Mouse (Mus musculus) midbrain, embryonic 16.5 days (tissue): Measurements from ENCODE around the gene Ammecr1. TPM values are rescaled to one million over a fixed set of nuclear protein-coding genes. Genes with fewer than 3 reads are reported as not detected.

Experiments used
- ATAC-seq: fragments of 200-750 bp; cut with Nextera tagmentation; 2 replicates; pipeline ENCODE4 v1.8.0; 2017; ENCODE audit warnings: moderate TSS enrichment
- H3K27ac ChIP-seq: fragments of 300-500 bp; sonication (generic); 2 replicates; pipeline ENCODE4 v1.5.1; 2014; ENCODE audit warnings: mild to moderate bottlenecking, low read length, mixed read lengths
- H3K27me3 ChIP-seq: fragments of 300-500 bp; sonication (generic); 2 replicates; pipeline ENCODE4 v1.6.1; 2014; ENCODE audit warnings: low read depth, low read length, mixed read lengths; ENCODE audit not compliant: control insufficient read depth, insufficient read depth
- H3K36me3 ChIP-seq: fragments of 300-500 bp; sonication (generic); 2 replicates; pipeline ENCODE4 v1.6.1; 2014; ENCODE audit warnings: mild to moderate bottlenecking, low read length, moderate library complexity, mixed read lengths; ENCODE audit not compliant: control insufficient read depth, insufficient read depth
- H3K4me1 ChIP-seq: fragments of 300-500 bp; sonication (generic); 2 replicates; pipeline ENCODE4 v1.6.1; 2014; ENCODE audit warnings: mild to moderate bottlenecking, low read length, mixed read lengths; ENCODE audit not compliant: control insufficient read depth, insufficient read depth
- H3K4me2 ChIP-seq: fragments of 300-500 bp; sonication (generic); 2 replicates; pipeline ENCODE4 v1.6.1; 2014; ENCODE audit warnings: mild to moderate bottlenecking, low read length, mixed read lengths
- H3K4me3 ChIP-seq: fragments of 300-500 bp; sonication (generic); 2 replicates; pipeline ENCODE4 v1.5.1; 2014; ENCODE audit warnings: low read depth, mild to moderate bottlenecking, low read length, moderate library complexity, mixed read lengths
- H3K9ac ChIP-seq: fragments of 300-500 bp; sonication (generic); 2 replicates; pipeline ENCODE4 v1.6.1; 2014; ENCODE audit warnings: low read depth, low read length, mixed read lengths
- H3K9me3 ChIP-seq: fragments of 300-500 bp; sonication (generic); replicated peaks from 2 replicates; pipeline ENCODE4 v1.6.1; 2014; ENCODE audit warnings: mild to moderate bottlenecking, low read length, mixed read lengths; ENCODE audit not compliant: control insufficient read depth, poor library complexity, severe bottlenecking
- WGBS: fragments of 180-500 bp; shearing (Covaris S2); extraction: QIAGEN DNeasy Blood & Tissue Kit; methylation state at CpG from one replicate; pipeline ENCODE4 v1.1.7; 2014; 5-methylcytosine and 5-hydroxymethylcytosine counted together
- polyA plus RNA-seq: library from polyadenylated mRNA; unstranded; fragments of >200 nt; fragmentation: Nextera tagmentation; extraction: Ambion mirVana; gene quantifications from 2 replicates; pipeline ENCODE4 v1.2.1, GENCODE M21; 2015

The Ammecr1 gene
- polyA plus RNA-seq, 1 experiment from 2014 or later = 2.8 TPM

DNA sequence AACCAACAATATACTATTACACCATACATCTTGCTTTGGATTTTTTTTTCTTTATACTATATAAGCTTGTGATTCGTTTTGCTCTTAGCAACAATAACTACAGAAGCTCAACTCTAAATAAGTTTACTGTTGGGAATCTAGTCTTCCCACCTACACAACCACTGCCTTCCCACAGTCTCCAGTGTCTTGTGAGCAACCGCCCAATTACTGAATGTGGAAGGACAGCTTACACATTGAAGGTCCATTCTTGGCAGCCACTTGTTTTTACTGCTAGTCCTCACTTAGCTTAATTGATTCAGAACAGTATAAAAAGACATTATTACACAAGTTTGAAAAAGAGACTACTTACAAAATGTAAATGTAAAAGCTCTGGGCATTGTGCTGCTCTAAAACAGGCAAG is 6.1 kb downstream of the Ammecr1 start:
- 63% methylated on average over 2 of the region's 2 CpGs for WGBS
- no peaks in the 10 kb centered on the region for H3K36me3 ChIP-seq
- no peak overlapping the region for H3K4me3 ChIP-seq
- no peaks in the 10 kb centered on the region for H3K4me1 ChIP-seq
- no peak overlapping the region for H3K9ac ChIP-seq
- no peak for ATAC-seq
- no peak overlapping the region for H3K27ac ChIP-seq
- no peak overlapping the region for H3K4me2 ChIP-seq
- H3K27me3 ChIP-seq = peaks cover 5% of the 10 kb centered on the region
- H3K9me3 ChIP-seq = no peaks in the 10 kb centered on the region

- no peaks in the 10 kb centered on the region for H3K4me1 ChIP-seq
- no peak overlapping the region for H3K27ac ChIP-seq
- H3K4me3 ChIP-seq = no peak overlapping the region
- H3K36me3 ChIP-seq = no peaks in the 10 kb centered on the region
- ATAC-seq = no peak
- no peak overlapping the region for H3K9ac ChIP-seq
- H3K27me3 ChIP-seq = peaks cover 5% of the 10 kb centered on the region
- no peak overlapping the region for H3K4me2 ChIP-seq
- WGBS = 79% methylated on average over 4 of the region's 4 CpGs
- no peaks in the 10 kb centered on the region for H3K9me3 ChIP-seq
Measured at GRCm38 (mm10) chrX:142959674-142960307, 6.7 kb downstream of the Ammecr1 start.

DNA sequence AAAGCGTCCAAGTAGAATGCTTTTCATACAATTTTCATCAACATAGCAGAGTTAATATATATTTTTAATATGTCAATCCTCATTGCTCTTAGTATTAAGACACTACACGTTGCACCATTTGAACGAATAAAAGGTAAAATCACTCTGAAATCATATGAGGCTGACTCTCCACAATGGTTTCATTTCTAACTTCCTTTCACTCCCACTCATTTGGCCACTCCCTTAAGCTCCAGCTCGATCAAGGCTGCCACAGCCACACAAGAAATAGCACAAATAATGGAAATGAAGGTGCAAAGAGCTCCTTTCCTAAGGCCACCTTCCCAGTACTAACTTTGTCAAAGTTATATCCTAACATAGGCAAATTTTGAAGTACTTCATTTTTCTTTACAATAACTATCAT is 38.1 kb downstream of the Ammecr1 start:
- H3K4me2 ChIP-seq = no peak overlapping the region
- no peak for ATAC-seq

GRCm38 (mm10) chrX:142917394-142917793 is 49.1 kb downstream of the Ammecr1 start:
- no peak overlapping the region for H3K9ac ChIP-seq
- H3K4me2 ChIP-seq = no peak overlapping the region
- no peaks in the 10 kb centered on the region for H3K9me3 ChIP-seq
- WGBS = 63% methylated on average over 3 of the region's 3 CpGs
- no peaks in the 10 kb centered on the region for H3K4me1 ChIP-seq
- H3K27ac ChIP-seq = no peak overlapping the region
- H3K27me3 ChIP-seq = no peaks in the 10 kb centered on the region; the same call in 1 of the 2 replicates
- ATAC-seq = no peak
- H3K4me3 ChIP-seq = no peak overlapping the region
- no peaks in the 10 kb centered on the region for H3K36me3 ChIP-seq

More for the DNA sequence above, 38.1 kb downstream of the Ammecr1 start:
- H3K9me3 ChIP-seq = no peaks in the 10 kb centered on the region
- no peaks in the 10 kb centered on the region for H3K36me3 ChIP-seq
- no peak overlapping the region for H3K9ac ChIP-seq
- H3K4me3 ChIP-seq = no peak overlapping the region
- no peak overlapping the region for H3K27ac ChIP-seq
- 88% methylated on average over 4 of the region's 4 CpGs for whole genome bisulfite sequencing
- no peaks in the 10 kb centered on the region for H3K4me1 ChIP-seq
- H3K27me3 ChIP-seq = no peaks in the 10 kb centered on the region

GRCm38 (mm10) chrX:142916719-142917118 is 49.8 kb downstream of the Ammecr1 start:
- Histone ChIP-seq H3K4me2 (no peak overlapping the region), H3K4me3 (no peak overlapping the region), H3K27me3 (no peaks in the 10 kb centered on the region; the same call in 1 of the 2 replicates), H3K27ac (no peak overlapping the region), H3K36me3 (no peaks in the 10 kb centered on the region), H3K9me3 (no peaks in the 10 kb centered on the region), H3K4me1 (no peaks in the 10 kb centered on the region), H3K9ac (no peak overlapping the region)
- WGBS = 53% methylated on average over 4 of the region's 4 CpGs
- no peak for ATAC-seq

GRCm38 (mm10) chrX:142914208-142914607 is 52.3 kb downstream of the Ammecr1 start:
- no peaks in the 10 kb centered on the region for H3K4me1 ChIP-seq
- H3K36me3 ChIP-seq = no peaks in the 10 kb centered on the region
- no peak overlapping the region for H3K4me2 ChIP-seq
- no peak overlapping the region for H3K27ac ChIP-seq
- no peaks in the 10 kb centered on the region; the same call in 1 of the 2 replicates for H3K27me3 ChIP-seq
- no peak overlapping the region for H3K4me3 ChIP-seq
- no peaks in the 10 kb centered on the region for H3K9me3 ChIP-seq
- no peak for ATAC-seq
- no peak overlapping the region for H3K9ac ChIP-seq

DNA sequence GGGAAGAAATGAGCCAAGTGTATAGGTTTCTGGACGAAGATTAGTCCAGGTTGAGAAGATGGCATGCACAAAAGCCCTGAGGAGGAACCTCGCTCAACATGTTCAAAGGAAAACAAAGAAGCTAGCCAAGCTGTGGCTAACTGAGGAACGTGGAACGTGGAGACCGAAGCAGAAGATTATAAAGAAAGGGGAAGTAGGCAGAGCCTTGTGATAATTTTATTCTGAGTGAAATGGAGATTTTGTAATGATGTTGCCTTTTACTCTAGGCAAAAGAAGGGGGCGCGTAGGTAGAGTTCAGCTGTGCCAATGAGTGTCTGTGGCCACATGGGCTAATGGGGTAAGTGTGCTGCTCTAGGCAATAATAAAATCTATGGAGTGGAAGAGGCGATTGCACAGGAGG is 62.7 kb downstream of the Ammecr1 start:
- H3K4me1 ChIP-seq = no peaks in the 10 kb centered on the region
- H3K27ac ChIP-seq = no peak overlapping the region
- H3K36me3 ChIP-seq = no peaks in the 10 kb centered on the region
- H3K9ac ChIP-seq = no peak overlapping the region
- no peak overlapping the region for H3K4me3 ChIP-seq
- no peak for ATAC-seq
- 81% methylated on average over 8 of the region's 8 CpGs for WGBS
- H3K9me3 ChIP-seq = no peaks in the 10 kb centered on the region
- no peak overlapping the region for H3K4me2 ChIP-seq
- no peaks in the 10 kb centered on the region; the same call in 1 of the 2 replicates for H3K27me3 ChIP-seq

- whole genome bisulfite sequencing = 71% methylated on average over 2 of the region's 2 CpGs
- Histone ChIP-seq H3K36me3 (no peaks in the 10 kb centered on the region), H3K9me3 (no peaks in the 10 kb centered on the region), H3K4me2 (no peak overlapping the region), H3K27me3 (peaks cover 4% of the 10 kb centered on the region; the same call in 1 of the 2 replicates), H3K4me3 (no peak overlapping the region), H3K9ac (no peak overlapping the region), H3K27ac (no peak overlapping the region), H3K4me1 (no peaks in the 10 kb centered on the region)
- ATAC-seq = no peak
Measured at GRCm38 (mm10) chrX:142902599-142902998, 63.9 kb downstream of the Ammecr1 start.

GRCm38 (mm10) chrX:142901915-142902314 is 64.6 kb downstream of the Ammecr1 start:
- Histone ChIP-seq H3K9me3 (no peaks in the 10 kb centered on the region), H3K9ac (no peak overlapping the region), H3K27ac (no peak overlapping the region), H3K27me3 (peaks cover 6% of the 10 kb centered on the region; the same call in 1 of the 2 replicates), H3K4me1 (no peaks in the 10 kb centered on the region), H3K36me3 (no peaks in the 10 kb centered on the region), H3K4me3 (no peak overlapping the region), H3K4me2 (no peak overlapping the region)
- WGBS = 92% methylated on average over 4 of the region's 4 CpGs
- no peak for ATAC-seq
